Mouse (Mus musculus): ENCODE measurements around the gene Gramd1a.

DNA sequence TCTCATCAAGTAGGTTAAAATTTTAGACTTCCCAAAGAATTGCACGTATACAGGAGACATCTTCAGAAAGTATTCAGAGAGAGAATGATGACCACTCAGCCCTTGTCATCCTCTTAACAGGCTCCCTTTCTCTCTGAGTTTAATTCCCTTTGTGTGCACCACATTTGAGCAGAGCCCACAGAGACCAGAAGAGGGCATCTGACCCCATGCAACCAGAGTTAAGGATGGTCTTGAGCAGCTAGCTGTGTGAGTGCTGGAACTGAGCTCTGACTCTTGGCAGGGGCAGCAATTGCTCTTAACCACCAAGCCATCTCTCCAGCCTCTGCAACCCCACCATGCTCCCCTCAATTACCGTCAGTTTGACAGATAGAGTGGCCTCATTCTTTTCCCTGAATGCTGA is 27.2 kb upstream of the Gramd1a start:
- no peak for TF ChIP-seq GATA1 (IDR thresholded peaks at IDR 0.05; ENCODE audit: borderline replicate concordance, low read length)
- no peak for TF ChIP-seq TAL1 (conservative IDR thresholded peaks at IDR 0.05; ENCODE audit: low read depth, low read length)
- no peak for TF ChIP-seq CTCF (IDR thresholded peaks at IDR 0.05; ENCODE audit: low read depth, low read length)
- no peak for TF ChIP-seq GATA2 (IDR thresholded peaks at IDR 0.05; ENCODE audit: borderline replicate concordance, low read depth, low read length)

Measured in G1E (cell line).